Mouse (Mus musculus) liver, embryonic 14.5 days (tissue): ENCODE measurements around the gene Cgrrf1.

Experiments used
- CTCF ChIP-seq: IDR thresholded peaks from 2 replicates; pipeline ENCODE4 v1.5.1; 2016; ENCODE audit warnings: antibody characterized with exemption, low read depth, control low read depth
- EP300 ChIP-seq: IDR thresholded peaks from 2 replicates; pipeline ENCODE4 v1.6.1; 2016; ENCODE audit warnings: antibody characterized with exemption, low read depth

GRCm38 (mm10) chr14:46794157-46794556 is 37.8 kb upstream of the Cgrrf1 start:
- TF ChIP-seq EP300: no peak
- TF ChIP-seq CTCF: no peak
